Mouse (Mus musculus) hindbrain, embryonic 11.5 days (tissue): ENCODE data around the gene Paqr6. TPM values are rescaled to one million over a fixed set of nuclear protein-coding genes. Genes with fewer than 3 reads are reported as not detected.

ENCODE experiments used
- ATAC-seq: fragments of 200-750 bp; cut with Nextera tagmentation; 2 replicates; pipeline ENCODE4 v1.8.0; 2017; ENCODE audit warnings: mild to moderate bottlenecking, moderate TSS enrichment, moderate library complexity; ENCODE audit not compliant: low FRiP score
- DNase-seq: peaks from one replicate; pipeline ENCODE4 v3.0.0-alpha.2; 2015; ENCODE audit warnings: low spot score
- H3K27ac ChIP-seq: fragments of 300-500 bp; sonication (generic); 2 replicates; pipeline ENCODE4 v1.5.1; 2014; ENCODE audit warnings: mild to moderate bottlenecking, low read depth, low read length
- H3K27me3 ChIP-seq: fragments of 300-500 bp; sonication (generic); 2 replicates; pipeline ENCODE4 v1.6.1; 2014; ENCODE audit warnings: mild to moderate bottlenecking, low read length, moderate library complexity, mixed read lengths; ENCODE audit not compliant: control insufficient read depth, insufficient read depth
- H3K36me3 ChIP-seq: fragments of 300-500 bp; sonication (generic); 2 replicates; pipeline ENCODE4 v1.6.1; 2014; ENCODE audit warnings: mild to moderate bottlenecking, low read length, moderate library complexity, mixed read lengths; ENCODE audit not compliant: control insufficient read depth, insufficient read depth
- H3K4me1 ChIP-seq: fragments of 300-500 bp; sonication (generic); replicated peaks from 2 replicates; pipeline ENCODE4 v1.6.1; 2014; ENCODE audit warnings: low read length, mixed read lengths; ENCODE audit not compliant: control insufficient read depth, insufficient read depth
- H3K4me2 ChIP-seq: fragments of 300-500 bp; sonication (generic); replicated peaks from 2 replicates; pipeline ENCODE4 v1.6.1; 2014; ENCODE audit warnings: mild to moderate bottlenecking, low read depth, low read length
- H3K4me3 ChIP-seq: fragments of 300-500 bp; sonication (generic); 2 replicates; pipeline ENCODE4 v1.5.1; 2014; ENCODE audit warnings: low read depth, low read length
- H3K9ac ChIP-seq: fragments of 300-500 bp; sonication (generic); 2 replicates; pipeline ENCODE4 v1.6.1; 2014; ENCODE audit warnings: low read depth, low read length
- H3K9me3 ChIP-seq: fragments of 300-500 bp; sonication (generic); 2 replicates; pipeline ENCODE4 v1.6.1; 2016; ENCODE audit warnings: low read length; ENCODE audit not compliant: control insufficient read depth
- whole genome bisulfite sequencing: fragments of 180-500 bp; shearing (Covaris S2); extraction: QIAGEN DNeasy Blood & Tissue Kit; methylation state at CpG from one replicate; pipeline ENCODE4 v1.1.7; 2014; 5-methylcytosine and 5-hydroxymethylcytosine counted together
- polyA plus RNA-seq: library from polyadenylated mRNA; unstranded; fragments of >200 nt; fragmentation: Nextera tagmentation; extraction: Ambion mirVana; gene quantifications from 2 replicates; pipeline ENCODE4 v1.2.1, GENCODE M21; 2014

Gene Paqr6
- polyA plus RNA-seq, 1 experiment from 2014 or later: 1.3 TPM

GRCm38 (mm10) chr3:88412636-88413035 lies 48.3 kb downstream of the Paqr6 start:
- 94% methylated on average over 11 of the region's 11 CpGs for WGBS
- Histone ChIP-seq H3K9ac (no peak overlapping the region), H3K27me3 (no peaks in the 10 kb centered on the region), H3K36me3 (peaks cover 3% of the 10 kb centered on the region), H3K27ac (no peak overlapping the region), H3K9me3 (no peaks in the 10 kb centered on the region), H3K4me2 (no peak overlapping the region), H3K4me3 (no peak overlapping the region), H3K4me1 (peaks cover 2% of the 10 kb centered on the region)
- ATAC-seq: no peak
- DNase-seq: no peak

DNA sequence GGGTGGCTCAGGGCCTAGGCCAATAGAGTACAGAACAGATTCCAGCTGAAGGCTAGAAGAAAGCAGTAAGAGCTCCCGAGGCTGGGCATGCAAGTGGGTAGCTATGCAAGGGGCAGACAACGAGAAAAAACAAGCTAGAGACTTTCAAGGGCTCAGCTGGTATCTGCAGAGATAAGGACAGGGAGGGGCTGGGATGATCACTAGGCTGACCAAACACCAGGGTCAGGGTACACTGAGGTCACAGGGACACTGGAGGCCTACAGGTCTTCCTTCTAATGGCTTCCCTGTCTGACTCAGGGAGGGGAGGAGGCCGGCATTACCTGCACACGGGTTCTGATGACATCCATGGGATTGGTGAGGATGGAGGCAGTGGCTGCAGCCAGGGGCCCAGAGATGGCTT lies 51.3 kb downstream of the Paqr6 start:
- DNase-seq (no peak), ATAC-seq (no peak)
- Histone ChIP-seq H3K4me2 (no peak overlapping the region), H3K27me3 (no peaks in the 10 kb centered on the region), H3K4me1 (no peaks in the 10 kb centered on the region), H3K4me3 (no peak overlapping the region), H3K9me3 (no peaks in the 10 kb centered on the region), H3K36me3 (peaks cover 5% of the 10 kb centered on the region), H3K27ac (no peak overlapping the region), H3K9ac (no peak overlapping the region)
- WGBS: 92% methylated on average over 4 of the region's 4 CpGs

DNA sequence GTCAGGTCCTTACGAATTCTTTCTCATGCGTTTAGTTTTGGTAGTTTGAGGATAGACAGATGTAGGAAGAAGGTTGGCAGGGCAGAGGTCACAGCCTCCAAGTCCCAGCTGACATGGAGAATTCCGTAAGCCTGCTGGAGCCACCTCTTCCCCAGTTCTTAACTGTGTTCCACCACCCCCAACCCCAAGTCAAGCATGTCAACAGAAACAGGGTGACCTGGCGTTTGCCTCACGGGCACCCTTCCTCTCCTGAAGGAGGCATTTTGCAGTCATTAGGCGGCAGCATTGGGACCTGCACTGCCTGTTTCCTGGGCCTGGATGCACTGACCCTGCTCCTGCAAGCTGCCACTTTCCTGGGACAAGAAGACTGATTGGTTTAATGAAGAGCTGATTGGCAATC lies 53.6 kb downstream of the Paqr6 start:
- WGBS: 80% methylated on average over 6 of the region's 6 CpGs
- H3K27ac ChIP-seq: no peak overlapping the region
- no peak for ATAC-seq

More for the DNA sequence above, 53.6 kb downstream of the Paqr6 start:
- no peaks in the 10 kb centered on the region for H3K4me1 ChIP-seq
- H3K27me3 ChIP-seq: no peaks in the 10 kb centered on the region
- DNase-seq: no peak
- H3K4me2 ChIP-seq: no peak overlapping the region
- no peak overlapping the region for H3K4me3 ChIP-seq
- H3K9ac ChIP-seq: no peak overlapping the region
- H3K9me3 ChIP-seq: no peaks in the 10 kb centered on the region
- H3K36me3 ChIP-seq: peaks cover 5% of the 10 kb centered on the region; the same call in 1 of the 2 replicates

Other genes with a start within 250 kb of the Paqr6 start
- 12.0 and 12.3 TPM in 2 replicates for gene Mef2d, start 222.2 kb upstream of the Paqr6 start, polyA plus RNA-seq
- 0.13 and 0.25 TPM in 2 replicates for gene Rhbg, start 109.9 kb upstream of the Paqr6 start, polyA plus RNA-seq
- gene Gm38392, start 77.4 kb upstream of the Paqr6 start, polyA plus RNA-seq: 0.20 and 0.49 TPM in 2 replicates
- gene Tsacc, start 67.6 kb upstream of the Paqr6 start, polyA plus RNA-seq: 8.1 and 8.6 TPM in 2 replicates
- 736 and 767 TPM in 2 replicates for gene Cct3, start 67.5 kb upstream of the Paqr6 start, polyA plus RNA-seq
- 69.4 and 71.5 TPM in 2 replicates for gene Glmp, start 39.6 kb upstream of the Paqr6 start, polyA plus RNA-seq
- 1.7 TPM in 2 replicates for gene Tmem79, start 28.4 kb upstream of the Paqr6 start, polyA plus RNA-seq
- gene Smg5, start 28.3 kb upstream of the Paqr6 start, polyA plus RNA-seq: 42.0 and 44.5 TPM in 2 replicates
- gene Bglap3, start 8.2 kb downstream of the Paqr6 start, polyA plus RNA-seq: 0.26 TPM in 1 of 2 replicates, not detected in the other
- gene Bglap2, start 14.1 kb downstream of the Paqr6 start, polyA plus RNA-seq: not detected in 2 replicates
- gene Bglap, start 19.9 kb downstream of the Paqr6 start, polyA plus RNA-seq: not detected in 2 replicates
- gene Pmf1, start 45.7 kb downstream of the Paqr6 start, polyA plus RNA-seq: 108 and 109 TPM in 2 replicates
- gene Slc25a44, start 60.6 kb downstream of the Paqr6 start, polyA plus RNA-seq: 22.1 and 23.7 TPM in 2 replicates
- 5.7 and 7.8 TPM in 2 replicates for gene Sema4a, start 96.6 kb downstream of the Paqr6 start, polyA plus RNA-seq
- 22.5 and 22.8 TPM in 2 replicates for gene Lmna, start 145.4 kb downstream of the Paqr6 start, polyA plus RNA-seq
- gene Mex3a, start 167.8 kb downstream of the Paqr6 start, polyA plus RNA-seq: 45.9 and 51.9 TPM in 2 replicates
- 1.1 and 1.8 TPM in 2 replicates for gene Rab25, start 183.7 kb downstream of the Paqr6 start, polyA plus RNA-seq
- 76.1 and 93.9 TPM in 2 replicates for gene Lamtor2, start 188.5 kb downstream of the Paqr6 start, polyA plus RNA-seq
- gene Ubqln4, start 189.2 kb downstream of the Paqr6 start, polyA plus RNA-seq: 62.6 and 66.3 TPM in 2 replicates
- 152 and 169 TPM in 2 replicates for gene Ssr2, start 211.3 kb downstream of the Paqr6 start, polyA plus RNA-seq
- gene Arhgef2, start 241.4 kb downstream of the Paqr6 start, polyA plus RNA-seq: 149 and 181 TPM in 2 replicates